Mouse (Mus musculus) heart, postnatal 0 days (tissue): ENCODE results near the gene Gpat2.

ENCODE experiments used
- CTCF ChIP-seq: IDR thresholded peaks from 2 replicates; pipeline ENCODE4 v1.5.1; 2016; ENCODE audit warnings: antibody characterized with exemption, control low read depth, low read depth
- EP300 ChIP-seq: IDR thresholded peaks from 2 replicates; pipeline ENCODE4 v1.6.1; 2016; ENCODE audit warnings: antibody characterized with exemption, low read depth

DNA sequence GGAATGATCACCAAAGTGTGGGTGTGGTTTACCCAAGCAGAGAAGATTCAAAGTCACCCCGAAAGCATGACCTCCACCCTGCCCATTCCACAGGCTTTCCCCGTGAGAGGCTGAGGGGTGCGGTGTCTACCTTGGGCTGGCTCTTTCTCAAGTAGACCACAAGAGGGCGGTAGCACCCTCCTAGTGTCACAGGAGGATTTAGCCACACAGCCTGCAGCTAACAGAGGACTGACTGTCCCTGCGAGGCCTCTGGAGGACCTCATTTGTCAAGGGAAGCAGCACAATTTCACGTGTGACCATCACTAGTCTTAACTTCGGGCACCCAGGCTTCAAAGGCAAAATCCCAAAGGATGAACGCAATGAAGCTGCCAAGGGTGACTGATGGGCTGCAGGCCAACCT is 37.3 kb downstream of the Gpat2 start:
- peak; percentile 98 for TF ChIP-seq CTCF
- TF ChIP-seq EP300 = no peak
